Mouse (Mus musculus) embryonic fibroblast, embryonic 13.5 days (primary cell): ENCODE results near the gene Tas2r138. TPM values are rescaled to one million over a fixed set of nuclear protein-coding genes. Genes with fewer than 3 reads are reported as not detected.

Source experiments
- H3K27ac ChIP-seq: 2 replicates; pipeline ENCODE4 v1.5.1; 2012; ENCODE audit warnings: low read length, control low read depth, inconsistent platforms; ENCODE audit not compliant: insufficient read depth
- H3K4me1 ChIP-seq: 2 replicates; pipeline ENCODE4 v1.6.1; 2011; ENCODE audit warnings: low read length; ENCODE audit not compliant: control insufficient read depth, insufficient read depth
- H3K4me3 ChIP-seq: 2 replicates; pipeline ENCODE4 v1.5.1; 2011; ENCODE audit warnings: mild to moderate bottlenecking, control low read depth, low read length; ENCODE audit not compliant: insufficient read depth
- CTCF ChIP-seq: IDR thresholded peaks from 2 replicates; pipeline ENCODE4 v1.5.1; 2011; ENCODE audit warnings: mild to moderate bottlenecking, control low read depth, low read length, moderate library complexity, borderline replicate concordance; ENCODE audit not compliant: insufficient read depth
- POLR2A ChIP-seq: IDR thresholded peaks from 2 replicates; pipeline ENCODE4 v1.6.1; 2011; ENCODE audit warnings: low read depth, mild to moderate bottlenecking, control low read depth, low read length, moderate library complexity
- polyA plus RNA-seq: library from polyadenylated mRNA; stranded (reverse); fragments of >200 nt; gene quantifications from 2 replicates; pipeline ENCODE4 v1.2.4, GENCODE M21; 2011; ENCODE audit warnings: low read depth; ENCODE audit not compliant: missing spikeins, insufficient read length

Tas2r138 gene
- polyA plus RNA-seq, 1 experiment = not detected

DNA sequence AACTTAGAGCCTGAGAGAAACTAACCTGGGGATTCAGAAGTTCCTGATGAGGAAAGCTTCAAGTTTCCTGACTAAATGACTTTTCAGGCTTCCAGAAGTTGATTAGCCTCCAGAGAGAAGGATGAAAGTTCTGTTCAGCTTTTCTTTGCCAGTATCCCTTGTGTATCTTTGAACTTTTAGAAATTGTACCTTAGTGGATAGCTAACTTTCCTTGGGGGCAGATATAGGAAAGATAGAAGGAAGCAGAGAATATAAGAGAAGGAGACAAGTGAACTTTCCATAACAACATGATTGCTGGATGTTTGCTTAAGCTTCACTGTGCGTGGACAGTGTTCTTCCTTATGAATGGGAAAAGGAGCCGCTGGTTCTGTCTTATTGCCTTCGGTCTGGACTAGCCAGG, 43.9 kb downstream of the Tas2r138 start, which contains the start of gene Olfr460:
Gene Olfr460, plus strand, starts transcription at position 301 of the 400 bp plus-strand sequence.
- TF ChIP-seq POLR2A (no peak), CTCF (no peak)
- H3K4me3 ChIP-seq = no peak within 1 kb of the TSS
- H3K27ac ChIP-seq = no peak within 1 kb of the TSS
- no peaks in the 10 kb centered on the region for H3K4me1 ChIP-seq

Other genes with a start within 250 kb of the Tas2r138 start
- 2.0 and 2.4 TPM in 2 replicates for gene E330009J07Rik, start 177.2 kb downstream of the Tas2r138 start, polyA plus RNA-seq
- gene Wee2, start 174.2 kb downstream of the Tas2r138 start, polyA plus RNA-seq = not detected in 2 replicates
- gene Ssbp1, start 142.0 kb downstream of the Tas2r138 start, polyA plus RNA-seq = 56.0 and 63.8 TPM in 2 replicates
- gene Tas2r137, start 122.1 kb downstream of the Tas2r138 start, polyA plus RNA-seq = not detected in 2 replicates
- not detected in 2 replicates for gene Tas2r108, start 119.8 kb downstream of the Tas2r138 start, polyA plus RNA-seq
- not detected in 2 replicates for gene Prss37, start 93.8 kb downstream of the Tas2r138 start, polyA plus RNA-seq
- gene Olfr461, start 58.3 kb downstream of the Tas2r138 start, polyA plus RNA-seq = not detected in 2 replicates
- not detected in 2 replicates for gene Olfr460, start 43.8 kb downstream of the Tas2r138 start, polyA plus RNA-seq
- gene Clec5a, start 27.5 kb downstream of the Tas2r138 start, polyA plus RNA-seq = 1.8 TPM in 1 of 2 replicates, not detected in the other
- 0.72 TPM in 1 of 2 replicates, not detected in the other for gene Mgam, start 15.5 kb upstream of the Tas2r138 start, polyA plus RNA-seq